10 mouse cellular contexts compared by ENCODE assay signal in the genomic region with DNA sequence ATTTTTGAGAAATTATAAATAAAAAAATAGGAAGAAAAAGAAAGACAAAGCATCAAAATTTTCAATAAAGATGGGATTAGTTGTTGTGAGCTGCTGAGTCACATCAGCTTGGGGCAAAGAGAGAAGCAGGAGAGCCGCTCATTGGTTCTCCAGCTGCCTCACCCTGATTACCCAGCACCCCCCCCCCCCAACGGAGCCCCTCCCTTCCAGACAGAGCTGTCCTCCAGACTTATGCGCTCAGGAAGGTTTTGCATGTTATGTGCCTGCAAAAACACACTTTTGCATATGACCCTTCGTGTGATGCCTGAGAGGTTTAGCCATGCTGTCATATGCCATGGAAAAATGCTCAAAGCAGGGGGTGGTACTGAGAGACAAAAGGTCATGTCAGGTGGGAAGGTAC. TPM values are rescaled to one million over a fixed set of nuclear protein-coding genes. Genes with fewer than 3 reads are reported as not detected.
DNase-seq lines count a peak whose midpoint lies in the region; ATAC-seq and TF ChIP-seq lines count a peak whose summit lies in the region.
"Had no signal": no experiment of that assay in that cellular context is flagged by ENCODE, and none has a peak within 500 bp of the region (broad histone marks: within the 10 kb centered on the region; RNA-seq: fewer than 3 reads in every experiment).

No protein-coding gene starts in this region.

- WGBS in lung, embryonic 14.5 days = 35% methylated on average over 4 of the region's 4 CpGs
- 42% methylated on average over 4 of the region's 4 CpGs for WGBS in intestine, embryonic 16.5 days
- 39% methylated on average over 4 of the region's 4 CpGs for WGBS in neural tube, embryonic 13.5 days

- no peak overlapping the region; the same call in 1 of the 2 replicates for H3K9ac ChIP-seq in lung, embryonic 14.5 days
- H3K9ac ChIP-seq in intestine, embryonic 16.5 days (ENCODE audit: low read depth, low read length) = peak overlapping the region; percentile 65; the same call in 1 of the 2 replicates
- H3K9ac ChIP-seq in neural tube, embryonic 13.5 days = peak overlapping the region; percentile 72; the same call in 1 of the 2 replicates

- H3K27me3 ChIP-seq in lung, embryonic 14.5 days (ENCODE audit: insufficient read depth, low read length) = no peaks in the 10 kb centered on the region
- H3K27me3 ChIP-seq in intestine, embryonic 16.5 days (replicated peaks; ENCODE audit: control insufficient read depth, insufficient read depth, low read length) = no peaks in the 10 kb centered on the region
- H3K27me3 ChIP-seq in neural tube, embryonic 13.5 days = no peaks in the 10 kb centered on the region

- ATAC-seq in lung, embryonic 14.5 days (ENCODE audit: insufficient read depth) = no peak
- no peak for ATAC-seq in intestine, embryonic 16.5 days
- ATAC-seq in neural tube, embryonic 13.5 days (ENCODE audit: low read depth) = no peak

- no peak overlapping the region for H3K4me3 ChIP-seq in lung, embryonic 14.5 days (ENCODE audit: low read depth, low read length)
- H3K4me3 ChIP-seq in intestine, embryonic 16.5 days (ENCODE audit: low read length) = no peak overlapping the region
- no peak overlapping the region for H3K4me3 ChIP-seq in neural tube, embryonic 13.5 days

- H3K4me1 ChIP-seq in lung, embryonic 14.5 days (ENCODE audit: insufficient read depth) = peaks cover 3% of the 10 kb centered on the region; the same call in 1 of the 2 replicates
- peaks cover 30% of the 10 kb centered on the region for H3K4me1 ChIP-seq in intestine, embryonic 16.5 days (ENCODE audit: control insufficient read depth, insufficient read depth, low read length)
- peaks cover 33% of the 10 kb centered on the region for H3K4me1 ChIP-seq in neural tube, embryonic 13.5 days (replicated peaks)

- H3K27ac ChIP-seq in lung, embryonic 14.5 days (ENCODE audit: low read depth) = peak overlapping the region; percentile 74; the same call in 1 of the 2 replicates
- H3K27ac ChIP-seq in intestine, embryonic 16.5 days (ENCODE audit: low read length) = peak overlapping the region; percentile 88
- no peak overlapping the region for H3K27ac ChIP-seq in neural tube, embryonic 13.5 days (replicated peaks)

- peak overlapping the region; percentile 61 for H3K4me2 ChIP-seq in lung, embryonic 14.5 days
- H3K4me2 ChIP-seq in intestine, embryonic 16.5 days (ENCODE audit: low read depth, low read length) = peak overlapping the region; percentile 69
- 0 out of 2 replicates have a peak overlapping the region, but pooled peaks have one; percentile 63 for H3K4me2 ChIP-seq in neural tube, embryonic 13.5 days

- H3K9me3 ChIP-seq in lung, embryonic 14.5 days (ENCODE audit: low read depth, low read length) = no peaks in the 10 kb centered on the region
- H3K9me3 ChIP-seq in intestine, embryonic 16.5 days (ENCODE audit: control insufficient read depth, low read length) = no peaks in the 10 kb centered on the region
- no peaks in the 10 kb centered on the region for H3K9me3 ChIP-seq in neural tube, embryonic 13.5 days

- H3K36me3 ChIP-seq in lung, embryonic 14.5 days (ENCODE audit: insufficient read depth) = no peaks in the 10 kb centered on the region
- no peaks in the 10 kb centered on the region for H3K36me3 ChIP-seq in intestine, embryonic 16.5 days (ENCODE audit: control insufficient read depth, insufficient read depth, low read length)
- no peaks in the 10 kb centered on the region for H3K36me3 ChIP-seq in neural tube, embryonic 13.5 days

- TF ChIP-seq CTCF in lung, embryonic 14.5 days (IDR thresholded peaks at IDR 0.05; ENCODE audit: low read depth) = no peak

- DNase-seq in lung, embryonic 14.5 days = no peak
- no peak for DNase-seq in lung, postnatal 36 days
- DNase-seq in NIH3T3 (ENCODE audit: low read depth) = peak; percentile 71
- no peak for DNase-seq in testis, postnatal 10 days (ENCODE audit: low spot score)
- DNase-seq in thymus, postnatal 36 days = no peak
- DNase-seq: gastrocnemius, postnatal 25 days; kidney, postnatal 4 days; retina, postnatal 1 day had no signal

RNA-seq across cellular contexts. Expression of a gene that starts 3.7 kb away (rescaled TPM):
- polyA plus RNA-seq in lung, embryonic 14.5 days (2014; fragmentation: Nextera tagmentation; extraction: Ambion mirVana) = 70.7 and 83.1 TPM in 2 replicates
- polyA plus RNA-seq in intestine, embryonic 16.5 days (2015; fragmentation: Nextera tagmentation; extraction: Ambion mirVana) = 149 and 156 TPM in 2 replicates
- 90.4 and 107 TPM in 2 replicates for polyA plus RNA-seq in neural tube, embryonic 13.5 days (2015; fragmentation: Nextera tagmentation; extraction: Ambion mirVana)
